26 mouse cellular contexts compared by ENCODE assay signal in the genomic region with DNA sequence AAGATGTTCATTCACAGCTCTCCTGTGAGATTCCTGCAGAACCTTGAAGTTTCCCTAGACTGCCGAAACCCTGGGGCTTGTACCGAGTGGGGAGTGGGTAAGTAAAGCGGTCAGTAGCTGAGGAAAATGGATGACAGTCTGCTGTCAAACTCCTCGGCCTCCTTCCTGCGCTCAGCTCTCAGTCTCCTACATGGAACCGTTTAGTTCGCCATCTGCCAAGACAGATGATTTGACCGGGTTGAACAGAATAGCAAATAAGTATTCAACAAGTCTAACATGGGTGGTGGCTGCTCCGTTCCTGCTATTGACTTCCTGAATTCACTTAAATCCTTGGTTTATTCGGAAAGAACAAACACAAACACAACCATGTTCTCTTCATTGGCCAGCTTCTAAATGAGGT.
"Had no signal": no experiment of that assay in that cellular context is flagged by ENCODE, and none has a peak within 500 bp of the region (broad histone marks: within the 10 kb centered on the region; RNA-seq: fewer than 3 reads in every experiment).

No protein-coding gene starts in this region.

- H3K9me3 ChIP-seq: heart, embryonic 13.5 days; heart, embryonic 15.5 days; hindbrain, embryonic 12.5 days; kidney, embryonic 15.5 days; limb, embryonic 13.5 days; limb, embryonic 15.5 days; liver, embryonic 12.5 days had no signal

- H3K4me2 ChIP-seq: heart, embryonic 11.5 days; heart, embryonic 13.5 days; heart, embryonic 15.5 days; hindbrain, embryonic 12.5 days; hindbrain, embryonic 14.5 days; kidney, embryonic 15.5 days; limb, embryonic 13.5 days; limb, embryonic 15.5 days; liver, embryonic 12.5 days had no signal

- H3K36me3 ChIP-seq: heart, embryonic 13.5 days; heart, embryonic 15.5 days; hindbrain, embryonic 12.5 days; kidney, embryonic 15.5 days; limb, embryonic 13.5 days; limb, embryonic 15.5 days; liver, embryonic 12.5 days had no signal

- H3K27me3 ChIP-seq: heart, embryonic 13.5 days; heart, embryonic 15.5 days; hindbrain, embryonic 12.5 days; kidney, embryonic 15.5 days; limb, embryonic 13.5 days; limb, embryonic 15.5 days had no signal

- ATAC-seq: hindbrain, embryonic 16.5 days; intestine, embryonic 16.5 days; liver, embryonic 12.5 days had no signal

- H3K4me1 ChIP-seq: heart, embryonic 13.5 days; heart, embryonic 15.5 days; kidney, embryonic 15.5 days had no signal

- H3K27ac ChIP-seq: heart, embryonic 13.5 days; heart, embryonic 15.5 days; hindbrain, embryonic 12.5 days; hindbrain, embryonic 14.5 days; kidney, embryonic 15.5 days; kidney, postnatal 0 days; limb, embryonic 13.5 days; limb, embryonic 15.5 days; liver, embryonic 12.5 days; liver, embryonic 14.5 days had no signal

- H3K4me3 ChIP-seq: heart, embryonic 13.5 days; heart, embryonic 15.5 days; hindbrain, embryonic 12.5 days; kidney, embryonic 15.5 days; limb, embryonic 13.5 days; limb, embryonic 15.5 days; liver, embryonic 12.5 days had no signal

- H3K9ac ChIP-seq: heart, embryonic 13.5 days; heart, embryonic 15.5 days; hindbrain, embryonic 12.5 days; hindbrain, embryonic 14.5 days; kidney, embryonic 15.5 days; limb, embryonic 13.5 days; limb, embryonic 15.5 days; liver, embryonic 12.5 days; liver, embryonic 14.5 days had no signal

- DNase-seq: gastrocnemius, postnatal 14 days; gastrocnemius, postnatal 36 days; heart, adult 18-20 months; heart, postnatal 14 days; heart, postnatal 36 days; kidney, adult 11 months; kidney, adult 2 months; kidney, adult 9 months; kidney, postnatal 14 days; kidney, postnatal 36 days; layer of hippocampus, adult 9-11 months; layer of hippocampus, postnatal 36 days; left cerebral cortex, postnatal 4 days had no signal
